Mouse (Mus musculus): ENCODE measurements at regions not wholly inside any gene's neighbourhood (a gene's known extent, or its start where the extent isn't known, plus 50 kb on each side); places are given as distances from the start of the nearest gene placed in this dataset.

- DNase-seq (ENCODE audit: low spot score), result no peak
Observed at GRCm38 (mm10) chr7:71214500-71215055, 136.7 kb downstream of the Gm10295 start.

GRCm38 (mm10) chr7:71193131-71193530 lies 158.2 kb downstream of the Gm10295 start:
- no peak for DNase-seq (ENCODE audit: low spot score)

GRCm38 (mm10) chr7:71190161-71190711 lies 161.0 kb downstream of the Gm10295 start:
- DNase-seq (ENCODE audit: low spot score), result no peak

- DNase-seq (ENCODE audit: low spot score), result no peak
Observed at GRCm38 (mm10) chr7:71189757-71190156, 161.5 kb downstream of the Gm10295 start.

GRCm38 (mm10) chr7:71188119-71188518 lies 163.2 kb downstream of the Gm10295 start:
- DNase-seq (ENCODE audit: low spot score), result peak; percentile 30

- no peak for DNase-seq (ENCODE audit: low spot score)
Observed at GRCm38 (mm10) chr7:71174871-71175270, 176.4 kb downstream of the Gm10295 start.

GRCm38 (mm10) chr7:71139068-71139467 lies 212.2 kb downstream of the Gm10295 start:
- DNase-seq (ENCODE audit: low spot score), result peak; percentile 17

- DNase-seq (ENCODE audit: low spot score), result no peak
Observed at GRCm38 (mm10) chr7:71129981-71130380, 221.3 kb downstream of the Gm10295 start.

- no peak for DNase-seq (ENCODE audit: low spot score)
Observed at GRCm38 (mm10) chr7:71128928-71129327, 222.4 kb downstream of the Gm10295 start.

- DNase-seq (ENCODE audit: low spot score), result no peak
Observed at GRCm38 (mm10) chr7:71121453-71121852, 229.8 kb downstream of the Gm10295 start.

GRCm38 (mm10) chr7:71120975-71121374 lies 230.3 kb downstream of the Gm10295 start:
- no peak for DNase-seq (ENCODE audit: low spot score)

- DNase-seq (ENCODE audit: low spot score), result no peak
Observed at GRCm38 (mm10) chr7:71119987-71120386, 231.3 kb downstream of the Gm10295 start.

- DNase-seq (ENCODE audit: low spot score), result no peak
Observed at GRCm38 (mm10) chr7:71107101-71107500, 244.2 kb downstream of the Gm10295 start.

- no peak for DNase-seq (ENCODE audit: low spot score)
Observed at GRCm38 (mm10) chr7:71100266-71100665, 251.0 kb downstream of the Gm10295 start.

GRCm38 (mm10) chr7:71098276-71098675 lies 253.0 kb downstream of the Gm10295 start:
- DNase-seq (ENCODE audit: low spot score), result peak; percentile 44

- DNase-seq (ENCODE audit: low spot score), result no peak
Observed at GRCm38 (mm10) chr7:71093301-71093939, 257.9 kb downstream of the Gm10295 start.

- no peak for DNase-seq (ENCODE audit: low spot score)
Observed at GRCm38 (mm10) chr7:71092825-71093224, 258.5 kb downstream of the Gm10295 start.

GRCm38 (mm10) chr7:71092301-71092700 lies 259.0 kb downstream of the Gm10295 start:
- no peak for DNase-seq (ENCODE audit: low spot score)

GRCm38 (mm10) chr7:71064446-71065391 lies 286.6 kb downstream of the Gm10295 start:
- peak; percentile 61 for DNase-seq (ENCODE audit: low spot score)

GRCm38 (mm10) chr7:71050825-71051224 lies 300.5 kb downstream of the Gm10295 start:
- DNase-seq (ENCODE audit: low spot score), result no peak

GRCm38 (mm10) chr7:71047201-71047600 lies 304.1 kb downstream of the Gm10295 start:
- no peak for DNase-seq (ENCODE audit: low spot score)

- DNase-seq (ENCODE audit: low spot score), result no peak
Observed at GRCm38 (mm10) chr7:71046596-71046995, 304.7 kb downstream of the Gm10295 start.

- DNase-seq (ENCODE audit: low spot score), result no peak
Observed at GRCm38 (mm10) chr7:71043789-71044188, 307.5 kb downstream of the Gm10295 start.

All from embryo, embryonic 10.5 days (tissue).